Mouse (Mus musculus) myocyte (in vitro differentiated cells): ENCODE measurements around the gene Mest.

Source experiments
- CEBPB ChIP-seq: IDR thresholded peaks from 2 replicates; pipeline ENCODE4 v1.6.1; 2011; ENCODE audit warnings: mild to moderate bottlenecking, moderate library complexity; ENCODE audit not compliant: poor library complexity, insufficient read depth, severe bottlenecking
- E2F4 ChIP-seq: IDR thresholded peaks from one replicate; pipeline ENCODE4 v1.6.1; 2011; ENCODE audit warnings: mild to moderate bottlenecking, control low read depth, moderate library complexity; ENCODE audit not compliant: insufficient read depth
- MAX ChIP-seq: IDR thresholded peaks from one replicate; pipeline ENCODE4 v1.6.1; 2011; ENCODE audit warnings: low read depth, mild to moderate bottlenecking, control low read depth
- MYOD1 ChIP-seq, 3 experiments: IDR thresholded peaks; one replicate each; pipeline ENCODE4 v1.6.1; 2011; ENCODE audit warnings: control low read depth in 2 of 3, low read depth in 2 of 3, mild to moderate bottlenecking in 2 of 3, moderate library complexity in 1 of 3; ENCODE audit not compliant: insufficient read length in 2 of 3, control insufficient read depth in 1 of 3
- MYOG ChIP-seq, 3 experiments: IDR thresholded peaks; one replicate each; pipeline ENCODE4 v1.6.1; 2011; ENCODE audit warnings: control low read depth in 2 of 3, low read depth in 2 of 3, mild to moderate bottlenecking in 2 of 3; ENCODE audit not compliant: insufficient read length in 2 of 3, control insufficient read depth in 1 of 3, insufficient read depth in 1 of 3
- POLR2A ChIP-seq: IDR thresholded peaks from one replicate; pipeline ENCODE4 v1.6.1; 2011; ENCODE audit warnings: low read depth, mild to moderate bottlenecking, control low read depth, moderate library complexity; ENCODE audit not compliant: insufficient read length
- POLR2AphosphoS2 ChIP-seq: IDR thresholded peaks from one replicate; pipeline ENCODE4 v1.6.1; 2011; ENCODE audit warnings: low read depth, control low read depth; ENCODE audit not compliant: insufficient read length
- REST ChIP-seq: IDR thresholded peaks from one replicate; pipeline ENCODE4 v1.6.1; 2011; ENCODE audit warnings: mild to moderate bottlenecking, control low read depth, moderate library complexity; ENCODE audit not compliant: insufficient read depth, insufficient read length
- SRF ChIP-seq: IDR thresholded peaks from one replicate; pipeline ENCODE4 v1.6.1; 2011; ENCODE audit warnings: low read depth; ENCODE audit not compliant: control insufficient read depth, insufficient read length
- TCF12 ChIP-seq: IDR thresholded peaks from one replicate; pipeline ENCODE4 v1.6.1; 2011; ENCODE audit warnings: mild to moderate bottlenecking, control low read depth; ENCODE audit not compliant: poor library complexity, insufficient read depth, severe bottlenecking
- TCF3 ChIP-seq: IDR thresholded peaks from one replicate; pipeline ENCODE4 v1.6.1; 2011; ENCODE audit warnings: low read depth, control low read depth; ENCODE audit not compliant: insufficient read length
- USF1 ChIP-seq: IDR thresholded peaks from one replicate; pipeline ENCODE4 v1.6.1; 2011; ENCODE audit warnings: low read depth, mild to moderate bottlenecking, control low read depth, moderate library complexity

DNA sequence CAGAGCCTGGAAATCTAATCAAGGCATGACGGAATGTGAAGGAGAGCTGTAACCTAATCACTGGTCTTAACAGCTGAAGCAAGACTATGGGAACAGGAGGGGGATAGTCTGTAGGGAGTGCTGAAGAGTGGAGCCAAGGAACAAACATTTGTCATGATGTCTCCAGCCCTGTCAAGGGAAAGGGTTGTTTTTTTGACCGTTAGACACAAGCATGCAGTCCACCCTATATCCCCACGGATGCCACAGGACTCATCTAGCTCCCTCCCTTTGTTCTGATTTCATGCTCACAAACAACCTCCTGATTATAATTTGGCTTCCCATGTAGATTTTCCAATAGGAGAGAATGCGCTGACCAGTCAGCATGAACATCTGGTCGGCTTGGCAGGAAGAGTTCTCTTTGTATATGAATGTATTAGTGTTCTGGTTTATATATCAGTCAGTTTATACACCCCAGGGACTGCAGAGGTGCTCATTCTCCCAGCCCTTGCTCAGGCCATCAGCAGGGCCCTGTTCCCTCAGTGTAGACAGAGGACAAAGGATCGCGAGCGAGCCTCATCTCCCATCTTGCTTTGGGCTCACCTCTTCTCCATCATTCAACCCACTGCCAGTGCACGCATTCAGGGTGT lies 19.3 kb upstream of the Mest start:
- TF ChIP-seq CEBPB: no peak
- no peak for TF ChIP-seq TCF12
- TF ChIP-seq USF1: no peak
- TF ChIP-seq SRF: no peak
- TF ChIP-seq E2F4: no peak
- no peak for TF ChIP-seq POLR2A
- no peak for TF ChIP-seq MAX
- peak in 2 of 3 experiments; percentile 58 to 74 for TF ChIP-seq MYOD1 (IDR thresholded peaks at IDR 0.05; ENCODE audit: control insufficient read depth in 1 of 3, insufficient read length in 2 of 3, low read depth in 2 of 3)
- no peak for TF ChIP-seq MYOG (IDR thresholded peaks at IDR 0.05; ENCODE audit: control insufficient read depth in 1 of 3, insufficient read depth in 1 of 3, insufficient read length in 2 of 3, low read depth in 2 of 3)
- no peak for TF ChIP-seq POLR2AphosphoS2
- TF ChIP-seq REST: no peak
- TF ChIP-seq TCF3: no peak
